Mouse (Mus musculus): Measurements from ENCODE around the gene Pmm2. TPM values are rescaled to one million over a fixed set of nuclear protein-coding genes. Genes with fewer than 3 reads are reported as not detected.

Pmm2 gene
- total and polyA plus RNA-seq, 2 experiments from 2014 or later, result 24.6 to 27.8 TPM

- Histone ChIP-seq H3K27ac (ENCODE audit: low read depth, low read length) (no peak overlapping the region), H3K4me2 (ENCODE audit: low read depth, low read length, poor library complexity, severe bottlenecking) (no peak overlapping the region), H3K9ac (replicated peaks; ENCODE audit: low read length, poor library complexity, severe bottlenecking) (no peak overlapping the region), H3K4me3 (ENCODE audit: low read depth, low read length) (no peak overlapping the region), H3K9me3 (ENCODE audit: low read length) (no peaks in the 10 kb centered on the region), H3K36me3 (ENCODE audit: insufficient read depth, low read length) (peaks cover 29% of the 10 kb centered on the region), H3K27me3 (ENCODE audit: insufficient read depth, low read length) (no peaks in the 10 kb centered on the region), H3K4me1 (ENCODE audit: insufficient read depth, low read length) (no peaks in the 10 kb centered on the region)
- ATAC-seq (ENCODE audit: low FRiP score) (no peak), DNase-seq (ENCODE audit: low spot score) (no peak)
- no peak for TF ChIP-seq CTCF (IDR thresholded peaks at IDR 0.05)
- WGBS, result 89% methylated on average over 8 of the region's 8 CpGs
Observed at GRCm38 (mm10) chr16:8612214-8613005, 25.1 kb upstream of the Pmm2 start.

GRCm38 (mm10) chr16:8613039-8613438, 24.4 kb upstream of the Pmm2 start:
- no peaks in the 10 kb centered on the region for H3K4me1 ChIP-seq (ENCODE audit: insufficient read depth, low read length)
- H3K4me3 ChIP-seq (ENCODE audit: low read depth, low read length), result no peak overlapping the region
- H3K4me2 ChIP-seq (ENCODE audit: low read depth, low read length, poor library complexity, severe bottlenecking), result no peak overlapping the region
- no peaks in the 10 kb centered on the region for H3K9me3 ChIP-seq (ENCODE audit: low read length)
- H3K27ac ChIP-seq (ENCODE audit: low read depth, low read length), result no peak overlapping the region
- H3K27me3 ChIP-seq (ENCODE audit: insufficient read depth, low read length), result no peaks in the 10 kb centered on the region
- ATAC-seq (ENCODE audit: low FRiP score), result no peak
- 87% methylated on average over 4 of the region's 4 CpGs for WGBS
- TF ChIP-seq CTCF (IDR thresholded peaks at IDR 0.05), result no peak
- H3K9ac ChIP-seq (replicated peaks; ENCODE audit: low read length, poor library complexity, severe bottlenecking), result no peak overlapping the region
- H3K36me3 ChIP-seq (ENCODE audit: insufficient read depth, low read length), result peaks cover 29% of the 10 kb centered on the region
- DNase-seq (ENCODE audit: low spot score), result no peak

- WGBS, result 88% methylated on average over 3 of the region's 3 CpGs
- H3K27ac ChIP-seq (ENCODE audit: low read depth, low read length), result no peak overlapping the region
- H3K36me3 ChIP-seq (ENCODE audit: insufficient read depth, low read length), result peaks cover 29% of the 10 kb centered on the region
- no peaks in the 10 kb centered on the region for H3K4me1 ChIP-seq (ENCODE audit: insufficient read depth, low read length)
- H3K9me3 ChIP-seq (ENCODE audit: low read length), result no peaks in the 10 kb centered on the region
- H3K4me2 ChIP-seq (ENCODE audit: low read depth, low read length, poor library complexity, severe bottlenecking), result no peak overlapping the region
- TF ChIP-seq CTCF (IDR thresholded peaks at IDR 0.05), result no peak
- no peaks in the 10 kb centered on the region for H3K27me3 ChIP-seq (ENCODE audit: insufficient read depth, low read length)
- DNase-seq (ENCODE audit: low spot score) (no peak), ATAC-seq (ENCODE audit: low FRiP score) (no peak)
- no peak overlapping the region for H3K4me3 ChIP-seq (ENCODE audit: low read depth, low read length)
- no peak overlapping the region for H3K9ac ChIP-seq (replicated peaks; ENCODE audit: low read length, poor library complexity, severe bottlenecking)
Observed at GRCm38 (mm10) chr16:8613447-8613846, 24.0 kb upstream of the Pmm2 start.

- 32% methylated on average over 10 of the region's 10 CpGs for WGBS
- Histone ChIP-seq H3K27ac (ENCODE audit: low read depth, low read length) (no peak overlapping the region), H3K9me3 (ENCODE audit: low read length) (no peaks in the 10 kb centered on the region), H3K36me3 (ENCODE audit: insufficient read depth, low read length) (peaks cover 16% of the 10 kb centered on the region), H3K4me2 (ENCODE audit: low read depth, low read length, poor library complexity, severe bottlenecking) (no peak overlapping the region), H3K4me3 (ENCODE audit: low read depth, low read length) (no peak overlapping the region), H3K9ac (replicated peaks; ENCODE audit: low read length, poor library complexity, severe bottlenecking) (no peak overlapping the region), H3K27me3 (ENCODE audit: insufficient read depth, low read length) (no peaks in the 10 kb centered on the region), H3K4me1 (ENCODE audit: insufficient read depth, low read length) (no peaks in the 10 kb centered on the region)
- no peak for ATAC-seq (ENCODE audit: low FRiP score)
- DNase-seq (ENCODE audit: low spot score), result no peak
- TF ChIP-seq CTCF (IDR thresholded peaks at IDR 0.05), result no peak
Observed at GRCm38 (mm10) chr16:8619659-8620314, 17.7 kb upstream of the Pmm2 start.

GRCm38 (mm10) chr16:8620315-8621115, 17.0 kb upstream of the Pmm2 start:
- ATAC-seq (ENCODE audit: low FRiP score) (no peak), DNase-seq (ENCODE audit: low spot score) (no peak)
- peaks cover 16% of the 10 kb centered on the region for H3K36me3 ChIP-seq (ENCODE audit: insufficient read depth, low read length)
- H3K27me3 ChIP-seq (ENCODE audit: insufficient read depth, low read length), result no peaks in the 10 kb centered on the region
- no peak overlapping the region for H3K4me2 ChIP-seq (ENCODE audit: low read depth, low read length, poor library complexity, severe bottlenecking)
- 82% methylated on average over 16 of the region's 16 CpGs for WGBS
- no peak overlapping the region for H3K9ac ChIP-seq (replicated peaks; ENCODE audit: low read length, poor library complexity, severe bottlenecking)
- H3K27ac ChIP-seq (ENCODE audit: low read depth, low read length), result no peak overlapping the region
- TF ChIP-seq CTCF (IDR thresholded peaks at IDR 0.05), result no peak
- no peaks in the 10 kb centered on the region for H3K9me3 ChIP-seq (ENCODE audit: low read length)
- H3K4me1 ChIP-seq (ENCODE audit: insufficient read depth, low read length), result no peaks in the 10 kb centered on the region
- no peak overlapping the region for H3K4me3 ChIP-seq (ENCODE audit: low read depth, low read length)

Data from midbrain, postnatal 0 days (tissue).